Mouse (Mus musculus) gastrocnemius, postnatal 36 days (tissue): ENCODE measurements around the gene Prkcb. TPM values are rescaled to one million over a fixed set of nuclear protein-coding genes. Genes with fewer than 3 reads are reported as not detected.

Experiments used
- DNase-seq, 2 experiments: peaks; one replicate each; pipeline ENCODE4 v3.0.0; 2022
- intact Hi-C: fragments of 180-260 bp; cut with DNase I; formaldehyde crosslinking; loops from one replicate; pipeline ENCODE4 v1.15.1; 2025
- total RNA-seq, 2 experiments: library from RNA; stranded (reverse); gene quantifications; 2 replicates each; pipeline ENCODE4 v1.2.3; 2021

Prkcb gene
- total RNA-seq, 2 experiments from 2014 or later = 1.4 to 1.8 TPM

- intact Hi-C loops = no loop called here
- DNase-seq = no peak
These were observed 64.2 kb downstream of the Prkcb start for GRCm38 (mm10) chr7:122352566-122353277.

DNA sequence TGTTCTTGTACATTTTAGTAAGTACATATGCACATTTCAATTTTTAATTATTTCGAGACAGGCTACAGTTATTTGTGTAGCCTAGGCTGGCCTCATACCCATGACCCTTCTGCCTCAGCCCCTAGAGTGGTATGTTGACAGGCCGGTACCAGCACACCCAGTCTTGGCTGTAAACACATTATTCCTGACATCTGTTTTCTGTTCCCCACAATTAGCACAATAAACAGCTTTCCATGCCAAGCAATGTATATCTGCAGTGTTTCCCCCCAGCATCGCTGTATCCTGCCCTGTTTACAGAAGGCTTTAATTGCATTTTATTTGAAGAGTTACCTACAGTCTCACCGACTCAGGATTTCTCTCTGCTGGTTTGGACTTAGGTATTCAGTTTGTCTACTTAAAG, 64.8 kb downstream of the Prkcb start:
- intact Hi-C loops = no loop called here

DNA sequence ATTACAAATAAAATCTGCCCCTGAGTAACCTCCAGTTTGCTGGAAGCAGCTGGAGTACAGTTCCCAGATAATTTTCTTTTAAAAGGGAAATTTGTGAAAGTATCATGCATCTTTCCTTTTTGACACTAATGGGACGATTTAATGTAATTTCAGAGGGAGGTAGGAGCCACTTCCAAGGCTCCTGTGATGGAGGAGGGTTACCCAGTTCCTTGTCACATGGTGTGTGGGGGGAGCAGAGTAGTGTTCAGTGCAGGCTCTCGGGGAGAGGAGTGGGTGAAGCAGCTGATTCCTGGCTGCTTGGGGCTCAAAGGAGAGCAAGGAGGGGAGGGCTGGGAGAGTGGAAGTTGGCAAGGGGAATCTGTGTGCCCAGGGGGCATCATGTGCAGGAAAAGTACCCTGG, 68.4 kb downstream of the Prkcb start:
- intact Hi-C loops = no loop called here
- no peak for DNase-seq

More for the DNA sequence above, 64.8 kb downstream of the Prkcb start:
- no peak for DNase-seq

DNA sequence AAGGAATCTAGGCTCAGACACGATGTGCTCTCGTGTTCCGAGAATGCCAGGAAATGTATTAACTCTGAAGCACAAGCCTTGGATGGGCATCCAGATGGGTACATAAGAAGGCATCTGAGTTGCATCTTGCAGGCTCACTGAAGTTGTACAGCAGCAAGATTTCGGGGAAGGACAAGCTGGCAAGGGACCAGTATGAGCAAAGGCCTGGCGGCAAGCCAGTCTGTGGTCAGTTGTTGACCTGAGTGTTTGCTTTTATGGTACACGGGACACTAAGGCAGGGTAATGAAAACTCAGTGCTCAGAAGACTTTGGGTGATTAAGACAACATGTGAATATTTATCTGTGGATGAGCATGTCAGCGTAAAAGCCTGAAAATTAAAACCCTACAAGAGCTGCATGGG, 69.3 kb downstream of the Prkcb start:
- no peak for DNase-seq
- intact Hi-C loops = no loop called here

DNA sequence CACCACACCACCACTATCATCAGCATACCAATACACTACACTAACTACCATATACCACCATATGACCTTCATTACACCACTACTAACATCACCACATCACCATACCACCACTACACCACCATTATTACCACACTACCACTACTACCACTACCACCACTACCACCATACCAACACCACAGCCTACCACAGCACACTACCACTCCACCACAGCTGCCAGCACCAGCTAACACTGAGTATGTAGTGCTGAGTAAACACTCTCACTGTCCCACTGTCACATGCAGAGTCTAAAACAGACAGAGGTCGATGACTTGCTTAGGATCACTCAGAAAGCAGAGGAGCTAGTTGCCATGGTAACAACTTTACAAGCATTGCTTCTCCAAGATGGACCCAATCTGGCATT, 78.1 kb downstream of the Prkcb start:
- no peak for DNase-seq
- intact Hi-C loops = no loop called here

DNA sequence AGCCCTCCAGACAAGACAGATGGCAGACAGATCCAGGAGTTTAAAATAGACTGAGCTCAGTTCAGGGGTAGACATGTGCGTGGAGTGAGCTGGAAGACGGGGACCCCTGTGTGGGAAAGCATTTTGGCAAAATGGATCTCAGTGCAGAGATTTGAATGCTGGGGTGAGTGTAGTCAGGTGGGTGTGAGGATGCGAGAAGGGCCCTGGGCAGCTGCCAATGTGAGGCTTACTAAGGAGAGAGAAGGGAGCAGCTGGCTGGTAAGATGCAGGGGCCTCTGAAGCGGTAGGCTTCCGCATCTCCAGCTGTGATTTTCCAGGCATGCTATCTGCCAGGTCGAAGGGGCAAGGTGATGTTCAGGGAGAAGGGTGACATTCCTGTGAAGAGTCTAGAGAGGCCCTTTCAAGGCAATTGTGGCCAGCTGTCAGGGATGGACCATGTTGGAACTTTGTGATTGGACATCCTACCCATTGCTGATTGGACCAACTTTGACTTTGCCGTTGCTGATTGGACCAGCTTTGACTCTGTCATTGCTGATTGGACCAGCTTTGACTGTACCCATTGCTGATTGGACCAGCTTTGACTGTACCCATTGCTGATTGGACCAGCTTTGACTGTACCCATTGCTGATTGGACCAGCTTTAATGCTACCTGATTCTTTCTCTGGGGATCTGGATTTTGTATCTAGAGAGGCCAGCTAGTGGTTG, 78.9 kb downstream of the Prkcb start:
- no peak for DNase-seq
- intact Hi-C loops = no loop called here

DNA sequence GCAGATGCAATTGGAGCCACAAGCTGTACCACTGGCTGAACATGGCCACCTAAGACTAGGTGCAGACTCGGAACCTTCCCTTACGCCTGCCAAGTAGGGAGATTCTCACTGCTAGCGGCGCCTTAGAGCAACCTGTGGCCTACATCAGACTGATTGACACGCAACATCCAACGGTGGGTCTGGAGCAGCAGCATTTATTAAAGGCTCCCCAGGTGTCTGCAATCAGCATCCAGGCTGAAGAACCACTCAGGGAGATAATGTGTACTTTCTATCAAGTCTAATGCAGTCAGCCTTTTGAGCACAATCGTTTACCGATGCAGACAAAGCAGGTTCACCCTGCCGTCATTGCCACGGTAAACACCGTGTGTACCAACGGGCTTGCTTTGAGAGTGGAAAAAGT, 81.9 kb downstream of the Prkcb start:
- intact Hi-C loops = no loop called here
- no peak for DNase-seq

DNA sequence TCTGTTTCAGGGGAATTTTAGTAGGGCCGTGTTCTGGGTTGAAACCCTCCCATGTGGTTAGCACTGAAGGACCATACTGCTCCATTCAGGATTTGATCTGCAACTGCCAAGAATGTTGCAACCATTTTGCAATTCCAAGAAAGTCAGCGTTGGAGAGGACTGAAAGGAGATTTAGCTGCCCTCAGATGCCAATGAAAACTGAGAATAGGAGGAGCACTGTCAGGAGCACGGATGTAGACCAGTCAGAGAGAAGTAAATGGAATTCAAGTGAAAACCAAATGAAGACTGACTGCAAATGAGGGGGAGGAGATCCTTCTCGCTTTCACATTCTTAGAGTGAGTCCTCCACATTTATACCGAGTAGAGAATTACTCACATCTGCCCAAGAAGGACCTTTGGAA, 83.4 kb downstream of the Prkcb start:
- intact Hi-C loops = no loop called here
- no peak for DNase-seq

- DNase-seq = no peak
- intact Hi-C loops = no loop called here
These were observed 83.8 kb downstream of the Prkcb start for GRCm38 (mm10) chr7:122372349-122372748.

GRCm38 (mm10) chr7:122376845-122377244, 88.3 kb downstream of the Prkcb start:
- DNase-seq = no peak
- intact Hi-C loops = no loop called here

DNA sequence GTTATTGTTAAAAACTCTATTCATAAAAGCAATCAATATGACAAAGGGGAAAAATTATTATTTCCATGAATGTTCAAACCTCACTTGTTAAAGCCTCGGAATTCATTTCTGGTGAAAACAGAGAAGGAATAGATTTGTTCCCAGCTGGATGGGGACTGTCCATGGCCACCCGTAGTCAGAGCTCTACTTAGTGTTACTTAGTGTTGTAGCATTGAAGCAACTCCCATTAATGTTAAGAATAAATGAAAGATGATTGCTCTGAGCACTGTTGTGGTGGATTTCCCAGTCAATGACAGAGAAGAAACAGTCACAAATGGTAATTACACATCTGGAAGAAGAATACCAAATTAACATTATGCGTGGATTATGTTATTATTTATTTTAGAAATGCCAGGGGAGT, 89.4 kb downstream of the Prkcb start:
- intact Hi-C loops = no loop called here
- no peak for DNase-seq

DNA sequence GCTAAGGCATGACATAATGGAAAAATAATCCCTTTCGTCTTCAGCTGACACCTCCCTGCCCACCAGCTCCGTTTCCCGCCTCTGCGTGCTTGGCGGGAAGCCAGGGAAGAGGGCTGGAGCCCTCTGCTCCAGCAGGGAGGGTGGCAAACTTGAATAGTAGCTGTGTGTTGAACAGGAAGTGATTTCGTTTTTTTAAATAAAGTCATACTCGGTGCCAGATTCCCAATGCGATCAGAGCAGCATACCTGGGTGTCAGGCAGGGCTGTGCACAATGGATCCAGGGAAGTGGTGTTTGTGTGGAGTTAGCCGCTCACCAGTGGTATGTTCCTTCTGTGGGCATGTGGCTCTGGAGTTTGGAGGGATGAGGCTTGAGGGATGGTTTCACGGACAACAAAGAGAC, 89.9 kb downstream of the Prkcb start:
- no peak for DNase-seq
- intact Hi-C loops = no loop called here

GRCm38 (mm10) chr7:122379292-122379691, 90.7 kb downstream of the Prkcb start:
- intact Hi-C loops = no loop called here
- DNase-seq = no peak

GRCm38 (mm10) chr7:122380336-122381130, 92.0 kb downstream of the Prkcb start:
- DNase-seq = no peak
- intact Hi-C loops = no loop called here

GRCm38 (mm10) chr7:122381560-122381959, 93.0 kb downstream of the Prkcb start:
- intact Hi-C loops = no loop called here
- DNase-seq = no peak

- intact Hi-C loops = no loop called here
- no peak for DNase-seq
These were observed 94.7 kb downstream of the Prkcb start for GRCm38 (mm10) chr7:122383260-122383659.

DNA sequence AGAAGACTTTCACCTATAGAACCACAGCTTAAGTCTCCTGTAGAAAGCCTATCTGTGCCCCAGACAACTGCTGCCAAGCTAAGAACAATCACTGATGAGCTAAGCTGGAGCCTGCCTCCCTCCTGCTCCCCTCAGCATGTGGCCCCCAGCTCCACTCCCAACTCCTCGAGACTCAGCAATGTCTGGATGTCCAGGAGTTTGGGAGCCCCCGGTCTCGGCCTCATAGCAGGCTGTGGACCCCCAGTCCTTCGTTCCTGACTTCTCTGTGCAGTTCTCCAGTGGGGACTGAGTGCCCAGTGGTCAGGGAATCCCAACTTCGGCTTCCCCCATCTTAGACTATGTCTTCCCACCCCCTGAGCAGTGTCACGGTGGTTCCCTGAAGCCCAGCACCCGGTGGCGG, 96.3 kb downstream of the Prkcb start:
- intact Hi-C loops = no loop called here
- no peak for DNase-seq

DNA sequence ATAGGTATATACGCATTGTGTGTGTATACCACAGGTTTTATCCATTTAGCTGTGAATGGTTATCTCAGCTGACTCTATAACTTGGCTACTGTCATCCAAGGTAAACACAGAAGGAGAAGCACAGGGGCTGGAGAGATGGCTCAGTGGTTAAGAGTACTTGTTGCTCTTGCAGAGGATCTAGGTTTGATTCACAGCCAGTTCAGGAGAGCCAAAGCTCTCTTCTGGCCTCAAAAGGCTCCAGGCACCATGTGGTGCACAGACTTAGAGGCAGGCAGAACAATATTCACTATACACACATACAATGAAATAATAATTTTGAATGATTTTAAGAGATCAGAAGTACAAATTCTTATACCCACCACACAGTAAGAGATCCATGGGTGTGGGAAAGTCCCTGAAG, 98.0 kb downstream of the Prkcb start:
- intact Hi-C loops = no loop called here
- DNase-seq = no peak

DNA sequence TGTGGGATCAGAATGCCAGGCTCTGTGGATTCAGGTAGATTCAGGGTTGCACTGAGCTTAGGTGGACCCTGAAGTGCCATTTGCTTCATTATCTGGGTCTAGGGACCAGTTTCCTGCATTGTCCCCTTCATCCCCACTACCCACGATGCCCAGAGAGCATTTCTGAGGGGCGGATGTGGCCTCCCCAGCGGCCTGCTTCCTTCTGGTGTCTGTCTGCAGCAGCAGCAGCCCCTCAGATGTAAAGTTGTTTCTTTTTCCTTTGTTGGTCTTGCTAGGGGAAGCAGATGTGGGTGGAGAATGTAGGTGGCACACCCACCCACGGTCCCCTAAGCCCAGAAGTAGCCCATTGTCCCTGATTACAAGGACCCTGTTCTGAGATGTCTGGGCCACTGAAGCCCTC, 99.3 kb downstream of the Prkcb start:
- intact Hi-C loops = no loop called here
- DNase-seq = no peak

- DNase-seq = no peak
These were observed 100.3 kb downstream of the Prkcb start for GRCm38 (mm10) chr7:122388858-122389257.

DNA sequence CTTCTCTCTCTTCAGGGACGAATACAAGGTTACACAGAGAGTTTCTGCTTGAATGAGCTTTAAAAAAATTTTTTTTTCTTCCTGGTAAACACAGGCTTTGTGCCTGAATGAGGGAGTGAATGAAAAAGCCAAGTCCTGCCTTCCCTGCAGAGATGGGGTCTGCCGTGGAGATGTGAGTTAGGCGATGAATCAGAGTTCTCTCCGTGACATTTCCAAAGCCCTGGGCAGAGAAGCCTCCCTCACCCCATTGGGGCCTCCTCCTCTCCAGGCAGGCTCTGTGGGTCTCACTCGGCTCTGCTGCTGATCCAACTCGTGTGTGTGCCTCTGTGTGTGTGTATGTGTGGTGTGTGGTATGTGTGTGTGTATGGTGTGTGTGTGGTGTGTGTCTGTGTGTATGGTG, 101.1 kb downstream of the Prkcb start:
- intact Hi-C loops = no loop called here
- DNase-seq = no peak

More at GRCm38 (mm10) chr7:122388858-122389257, 100.3 kb downstream of the Prkcb start:
- intact Hi-C loops = no loop called here

DNA sequence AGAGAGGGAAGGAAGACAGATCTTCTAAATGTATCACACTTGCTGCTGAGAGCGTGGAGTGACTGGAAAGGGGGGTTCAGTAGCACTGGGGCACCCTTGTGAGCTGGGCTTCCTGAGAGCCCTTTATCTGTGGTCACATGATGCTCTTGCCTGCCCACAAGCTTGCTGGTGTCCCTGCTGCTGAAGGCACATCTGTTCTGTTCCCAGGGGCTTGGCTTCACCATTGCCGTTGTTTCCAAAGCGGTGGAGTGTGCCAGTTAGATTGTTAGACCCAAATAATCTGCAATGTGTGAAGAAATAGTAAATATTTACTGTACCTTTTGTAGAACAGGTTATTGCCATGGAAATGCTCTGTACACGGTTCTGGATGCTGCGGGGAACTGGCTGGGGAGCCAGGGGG, 101.6 kb downstream of the Prkcb start:
- intact Hi-C loops = no loop called here
- no peak for DNase-seq
